Mouse (Mus musculus): ENCODE data around the gene Thpo. TPM values are rescaled to one million over a fixed set of nuclear protein-coding genes. Genes with fewer than 3 reads are reported as not detected.

The Thpo gene
- polyA plus RNA-seq, 1 experiment, result not detected

DNA sequence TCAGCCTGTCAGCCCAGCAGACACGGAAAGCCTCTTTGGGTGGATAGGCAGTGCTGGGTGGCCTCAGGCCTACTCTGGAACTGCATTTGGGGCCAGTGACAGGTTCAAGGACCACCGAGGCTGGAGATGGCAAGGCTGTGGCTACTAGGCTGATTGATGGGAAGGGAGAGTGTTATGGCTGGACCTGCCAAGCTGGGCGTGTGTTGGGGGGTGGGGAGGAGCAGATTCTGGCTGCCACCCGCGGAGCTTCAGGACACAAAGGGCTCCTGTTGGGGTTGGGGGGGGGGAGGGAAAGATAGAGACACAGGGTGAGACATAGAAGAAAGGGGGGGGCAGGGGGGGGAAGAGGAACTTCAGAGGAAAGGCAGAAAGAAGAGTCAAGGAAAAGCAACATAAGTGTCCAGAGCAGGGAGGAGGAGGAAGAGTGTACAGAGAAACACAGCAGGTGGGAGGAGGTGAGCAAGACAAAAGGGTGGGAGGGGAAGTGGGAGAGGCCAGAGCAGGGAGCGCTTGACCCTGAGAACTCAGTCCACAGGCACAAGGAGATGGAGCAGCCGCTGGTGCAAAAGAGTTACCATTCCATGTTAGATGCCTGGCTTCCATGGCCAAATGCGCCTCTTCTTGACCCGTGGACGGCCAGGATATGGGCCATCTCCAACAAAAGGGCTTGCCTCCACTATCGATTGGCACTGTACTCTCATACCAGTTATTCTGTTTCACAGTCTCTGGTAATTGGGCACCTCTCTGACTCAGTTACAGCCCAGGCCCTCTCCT, 19.8 kb downstream of the Thpo start:
- no peak overlapping the region for H3K27ac ChIP-seq (ENCODE audit: control insufficient read depth, insufficient read depth, low read depth, low read length, poor library complexity)
- WGBS, result 76% methylated on average over 11 of the region's 11 CpGs
- TF ChIP-seq CTCF (IDR thresholded peaks at IDR 0.05; ENCODE audit: control insufficient read depth, insufficient read depth, low read length) (no peak), POLR2A (IDR thresholded peaks at IDR 0.05; ENCODE audit: borderline replicate concordance, control insufficient read depth, low read depth, low read length) (no peak)
- H3K4me3 ChIP-seq (replicated peaks; ENCODE audit: control insufficient read depth, low read depth, low read length), result peak overlapping the region; percentile 40
- H3K4me1 ChIP-seq (ENCODE audit: control insufficient read depth, insufficient read depth, low read length), result no peaks in the 10 kb centered on the region

DNA sequence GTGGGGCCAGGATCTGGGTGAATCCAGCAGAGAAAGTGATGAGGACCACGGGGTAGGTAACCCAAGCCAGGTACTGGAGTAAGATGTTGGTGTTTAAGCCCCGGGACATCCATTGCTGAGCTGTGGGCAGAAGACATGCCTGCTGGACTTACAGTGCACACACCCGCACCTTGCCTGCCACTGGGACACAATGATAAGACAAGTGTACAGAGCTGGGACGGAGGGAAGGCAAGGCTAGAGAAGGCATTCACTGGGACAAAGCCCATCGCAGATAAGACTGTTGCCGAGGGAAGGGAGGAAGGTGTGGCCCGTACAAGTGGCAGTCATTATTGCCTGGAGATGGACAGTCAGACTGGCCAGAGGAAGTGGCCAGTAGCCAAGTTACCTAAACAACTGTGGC, 21.4 kb downstream of the Thpo start:
- H3K27ac ChIP-seq (ENCODE audit: control insufficient read depth, insufficient read depth, low read depth, low read length, poor library complexity), result 0 out of 2 replicates have a peak overlapping the region, but pooled peaks have one; percentile 5
- H3K4me1 ChIP-seq (ENCODE audit: control insufficient read depth, insufficient read depth, low read length), result no peaks in the 10 kb centered on the region
- WGBS, result 64% methylated on average over 7 of the region's 7 CpGs
- TF ChIP-seq CTCF (IDR thresholded peaks at IDR 0.05; ENCODE audit: control insufficient read depth, insufficient read depth, low read length) (no peak), POLR2A (IDR thresholded peaks at IDR 0.05; ENCODE audit: borderline replicate concordance, control insufficient read depth, low read depth, low read length) (no peak)
- H3K4me3 ChIP-seq (replicated peaks; ENCODE audit: control insufficient read depth, low read depth, low read length), result no peak overlapping the region

DNA sequence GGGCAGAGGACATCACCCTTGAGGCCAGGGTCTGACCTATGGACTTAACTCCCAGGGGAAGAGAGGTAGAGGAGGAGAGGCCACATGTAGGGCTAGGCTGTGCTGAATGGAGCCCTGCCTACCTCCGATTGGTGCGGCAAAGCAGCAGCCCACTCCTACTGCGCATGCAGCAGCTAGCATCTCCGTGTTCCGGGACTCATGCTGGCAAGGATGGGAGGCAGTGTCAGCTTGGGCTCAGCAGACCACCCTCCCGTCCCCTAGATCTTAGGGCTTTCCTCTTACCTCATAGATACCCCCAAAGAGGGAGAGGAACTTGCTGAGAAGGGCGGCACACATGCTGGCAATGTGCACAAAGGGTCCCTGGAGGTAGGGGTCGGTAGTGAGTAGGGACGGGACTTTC, 22.1 kb downstream of the Thpo start:
- WGBS, result 88% methylated on average over 9 of the region's 9 CpGs
- no peak overlapping the region for H3K27ac ChIP-seq (ENCODE audit: control insufficient read depth, insufficient read depth, low read depth, low read length, poor library complexity)
- H3K4me3 ChIP-seq (replicated peaks; ENCODE audit: control insufficient read depth, low read depth, low read length), result no peak overlapping the region
- H3K4me1 ChIP-seq (ENCODE audit: control insufficient read depth, insufficient read depth, low read length), result no peaks in the 10 kb centered on the region
- no peak for TF ChIP-seq POLR2A (IDR thresholded peaks at IDR 0.05; ENCODE audit: borderline replicate concordance, control insufficient read depth, low read depth, low read length)
- no peak for TF ChIP-seq CTCF (IDR thresholded peaks at IDR 0.05; ENCODE audit: control insufficient read depth, insufficient read depth, low read length)

DNA sequence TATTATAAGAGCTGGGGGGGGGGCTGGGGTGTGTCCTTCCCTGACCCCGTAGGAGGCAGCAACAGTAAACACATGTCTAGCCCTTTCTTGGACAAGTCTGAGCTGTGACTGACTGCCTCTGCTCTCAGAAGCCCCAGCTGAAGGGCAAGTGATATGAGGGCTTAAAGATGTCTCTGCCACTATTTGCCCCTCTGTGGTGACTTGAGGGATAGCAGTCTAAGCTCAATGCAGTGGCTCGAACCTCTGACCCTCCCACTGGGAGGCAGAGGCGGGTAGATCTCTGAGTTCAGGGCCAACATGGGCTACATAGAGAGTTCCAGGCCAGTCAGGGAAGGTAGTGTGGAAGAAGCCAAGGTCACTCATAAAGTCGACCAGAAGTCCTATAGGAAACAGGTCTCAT, 23.5 kb downstream of the Thpo start:
- no peak for TF ChIP-seq CTCF (IDR thresholded peaks at IDR 0.05; ENCODE audit: control insufficient read depth, insufficient read depth, low read length)
- no peak for TF ChIP-seq POLR2A (IDR thresholded peaks at IDR 0.05; ENCODE audit: borderline replicate concordance, control insufficient read depth, low read depth, low read length)
- 59% methylated on average over 4 of the region's 4 CpGs for WGBS
- Histone ChIP-seq H3K4me1 (ENCODE audit: control insufficient read depth, insufficient read depth, low read length) (no peaks in the 10 kb centered on the region), H3K4me3 (replicated peaks; ENCODE audit: control insufficient read depth, low read depth, low read length) (no peak overlapping the region), H3K27ac (ENCODE audit: control insufficient read depth, insufficient read depth, low read depth, low read length, poor library complexity) (no peak overlapping the region)

DNA sequence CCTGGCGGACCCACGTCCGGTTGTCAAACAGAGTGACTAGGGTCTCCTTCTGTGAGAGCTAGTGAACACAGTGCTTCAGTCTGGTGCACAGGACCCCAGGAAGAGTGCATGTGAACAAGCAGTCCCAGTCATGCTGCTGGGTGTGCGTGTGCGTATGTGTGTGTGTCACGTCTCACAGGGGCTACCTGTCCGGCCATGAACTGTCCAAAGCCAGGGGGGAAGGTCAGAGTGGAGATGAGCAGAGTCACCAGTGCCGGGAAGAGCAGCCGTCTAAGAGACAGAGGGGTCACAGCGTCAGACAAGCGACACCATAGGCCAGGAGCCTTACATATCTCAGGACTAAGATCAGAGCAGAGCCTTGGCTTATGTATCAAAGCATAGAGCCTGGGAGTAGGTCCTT, 23.9 kb downstream of the Thpo start:
- no peak overlapping the region for H3K4me3 ChIP-seq (replicated peaks; ENCODE audit: control insufficient read depth, low read depth, low read length)
- TF ChIP-seq CTCF (IDR thresholded peaks at IDR 0.05; ENCODE audit: control insufficient read depth, insufficient read depth, low read length), result no peak
- TF ChIP-seq POLR2A (IDR thresholded peaks at IDR 0.05; ENCODE audit: borderline replicate concordance, control insufficient read depth, low read depth, low read length), result no peak
- H3K27ac ChIP-seq (ENCODE audit: control insufficient read depth, insufficient read depth, low read depth, low read length, poor library complexity), result no peak overlapping the region
- no peaks in the 10 kb centered on the region for H3K4me1 ChIP-seq (ENCODE audit: control insufficient read depth, insufficient read depth, low read length)
- WGBS, result 92% methylated on average over 11 of the region's 11 CpGs

DNA sequence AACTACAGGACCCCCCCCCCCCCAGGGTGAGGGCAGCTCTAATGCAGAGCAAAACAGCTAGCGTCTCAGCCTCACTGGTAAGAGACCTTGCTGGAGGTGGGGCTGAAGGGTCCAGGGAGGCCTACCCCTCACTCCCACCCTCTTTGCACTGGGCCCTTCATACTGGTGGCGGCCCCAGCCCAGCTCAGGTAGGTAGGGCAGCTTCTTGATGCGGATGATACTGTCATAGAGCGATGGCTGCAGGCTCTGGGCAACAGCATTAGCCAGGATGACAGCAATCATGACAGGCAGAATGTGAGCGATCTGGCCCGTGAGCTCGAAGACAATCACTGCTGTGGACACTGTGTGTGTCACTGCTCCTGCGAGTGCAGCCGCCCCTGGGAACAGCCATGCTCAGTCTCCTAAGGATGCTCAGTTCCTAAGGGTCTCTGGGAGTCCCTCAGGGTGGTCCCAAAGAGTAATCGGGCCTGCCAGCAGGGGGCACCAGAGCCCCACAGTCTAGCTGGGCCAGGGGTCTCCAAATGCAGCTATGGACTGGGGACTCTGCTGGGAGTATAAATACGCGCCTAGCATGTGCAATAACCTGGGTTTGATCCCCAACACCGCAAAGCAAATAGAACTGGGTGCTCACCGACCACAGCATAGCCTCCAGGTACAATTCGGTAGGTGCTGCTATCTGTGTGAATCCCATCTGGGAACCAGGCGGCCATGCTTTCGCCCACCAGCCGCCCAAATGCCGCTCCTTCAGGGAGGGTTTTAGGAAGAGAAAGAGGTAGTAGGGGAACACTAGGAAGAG, 25.2 kb downstream of the Thpo start:
- WGBS, result 83% methylated on average over 19 of the region's 19 CpGs
- TF ChIP-seq CTCF (IDR thresholded peaks at IDR 0.05; ENCODE audit: control insufficient read depth, insufficient read depth, low read length), result peak; percentile 59
- no peak for TF ChIP-seq POLR2A (IDR thresholded peaks at IDR 0.05; ENCODE audit: borderline replicate concordance, control insufficient read depth, low read depth, low read length)
- Histone ChIP-seq H3K27ac (ENCODE audit: control insufficient read depth, insufficient read depth, low read depth, low read length, poor library complexity) (no peak overlapping the region), H3K4me1 (ENCODE audit: control insufficient read depth, insufficient read depth, low read length) (no peaks in the 10 kb centered on the region), H3K4me3 (replicated peaks; ENCODE audit: control insufficient read depth, low read depth, low read length) (no peak overlapping the region)

DNA sequence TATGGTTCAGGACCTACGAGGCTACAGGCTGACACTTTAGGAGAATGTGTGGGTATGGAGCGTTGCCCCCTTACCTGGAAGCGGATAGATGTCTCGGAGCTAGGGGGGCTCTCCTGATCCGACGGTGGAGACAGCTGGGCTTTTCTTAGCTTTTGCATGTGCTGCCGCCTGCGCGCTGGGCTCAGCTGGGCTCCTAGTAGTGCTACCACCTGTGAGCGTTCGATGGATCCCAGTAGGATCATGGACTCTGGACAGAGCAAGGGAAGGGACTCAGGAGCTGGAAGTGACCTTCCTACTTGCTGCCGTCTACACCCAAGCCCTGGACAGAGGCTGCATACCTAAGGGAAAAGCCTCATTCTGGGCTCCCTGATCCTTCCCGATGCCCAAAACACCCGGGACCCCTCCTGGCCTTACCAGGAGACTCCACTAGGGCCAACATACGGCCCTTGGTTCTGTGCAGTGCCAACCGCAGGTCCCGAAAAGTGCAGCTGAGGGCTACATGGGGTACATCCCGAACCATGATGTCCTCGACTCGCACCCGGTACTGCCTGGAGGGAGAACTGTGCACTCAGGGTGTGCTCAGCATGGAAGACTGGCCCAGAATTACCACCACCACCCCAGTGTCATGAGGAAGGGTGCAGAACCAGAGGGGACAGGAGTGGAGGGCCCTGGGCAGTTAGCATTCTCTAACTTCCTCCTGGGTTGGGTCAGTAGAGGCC, 25.9 kb downstream of the Thpo start:
- no peaks in the 10 kb centered on the region; the same call in 1 of the 2 replicates for H3K4me1 ChIP-seq (ENCODE audit: control insufficient read depth, insufficient read depth, low read length)
- no peak for TF ChIP-seq POLR2A (IDR thresholded peaks at IDR 0.05; ENCODE audit: borderline replicate concordance, control insufficient read depth, low read depth, low read length)
- 91% methylated on average over 21 of the region's 21 CpGs for WGBS
- H3K4me3 ChIP-seq (replicated peaks; ENCODE audit: control insufficient read depth, low read depth, low read length), result no peak overlapping the region
- H3K27ac ChIP-seq (ENCODE audit: control insufficient read depth, insufficient read depth, low read depth, low read length, poor library complexity), result no peak overlapping the region

All from bone marrow, adult 2 months (tissue).